Mouse (Mus musculus) midbrain, embryonic 10.5 days (tissue): ENCODE data around the gene Gng11. TPM values are rescaled to one million over a fixed set of nuclear protein-coding genes. Genes with fewer than 3 reads are reported as not detected.

Experiments
- DNase-seq: peaks from one replicate; pipeline ENCODE4 v3.0.0-alpha.2; 2017; ENCODE audit warnings: low spot score
- H3K27ac ChIP-seq: fragments of 300-500 bp; sonication (generic); replicated peaks from 2 replicates; pipeline ENCODE4 v1.5.1; 2016; ENCODE audit warnings: mild to moderate bottlenecking
- H3K27me3 ChIP-seq: fragments of 300-500 bp; sonication (generic); 2 replicates; pipeline ENCODE4 v1.6.1; 2016; ENCODE audit warnings: low read depth, mild to moderate bottlenecking; ENCODE audit not compliant: poor library complexity, severe bottlenecking
- H3K36me3 ChIP-seq: fragments of 300-500 bp; sonication (generic); 2 replicates; pipeline ENCODE4 v1.6.1; 2016; ENCODE audit warnings: mild to moderate bottlenecking, moderate library complexity
- H3K4me1 ChIP-seq: fragments of 300-500 bp; sonication (generic); 2 replicates; pipeline ENCODE4 v1.6.1; 2016
- H3K4me3 ChIP-seq: fragments of 300-500 bp; sonication (generic); 2 replicates; pipeline ENCODE4 v1.5.1; 2016; ENCODE audit warnings: mild to moderate bottlenecking, moderate library complexity
- H3K9me3 ChIP-seq: fragments of 300-500 bp; sonication (generic); replicated peaks from 2 replicates; pipeline ENCODE4 v1.6.1; 2016; ENCODE audit warnings: mild to moderate bottlenecking
- WGBS: fragments of 180-500 bp; shearing (Covaris S2); methylation state at CpG from one replicate; pipeline ENCODE4 v1.1.7; 2016; 5-methylcytosine and 5-hydroxymethylcytosine counted together
- polyA plus RNA-seq: library from polyadenylated mRNA; unstranded; fragments of >200 nt; fragmentation: Nextera tagmentation; extraction: Ambion mirVana; gene quantifications from 2 replicates; pipeline ENCODE4 v1.2.1, GENCODE M21; 2016

Gng11 gene
- polyA plus RNA-seq, 1 experiment from 2014 or later = 31.4 TPM

DNA sequence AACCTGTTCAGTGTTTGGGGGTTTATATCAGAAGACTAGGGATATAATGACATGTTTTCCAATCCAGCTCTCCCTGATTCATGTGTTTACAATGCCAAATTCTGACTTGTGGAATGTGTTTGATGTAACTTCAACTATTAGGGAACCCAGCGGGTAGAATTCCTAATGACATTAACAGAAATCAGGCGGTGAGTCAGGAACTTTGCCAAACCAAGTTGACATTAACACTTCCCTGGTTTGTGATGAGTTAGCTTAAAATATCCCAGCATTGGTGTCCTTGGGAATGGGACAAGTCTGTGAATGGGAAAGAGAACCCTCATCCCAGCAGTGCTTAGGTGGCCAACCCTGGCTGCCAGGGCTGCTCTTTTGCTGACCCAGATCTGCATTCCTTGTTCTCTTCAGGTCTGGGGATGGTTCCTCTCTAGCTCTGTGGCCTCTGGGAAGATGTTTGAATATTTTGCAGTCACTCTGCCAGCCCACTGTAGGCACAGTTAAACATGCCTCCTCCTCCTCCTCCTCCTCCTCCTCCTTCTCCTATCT, 4.9 kb downstream of the Gng11 start:
- H3K36me3 ChIP-seq = no peaks in the 10 kb centered on the region
- H3K4me3 ChIP-seq = no peak overlapping the region
- H3K9me3 ChIP-seq = no peaks in the 10 kb centered on the region
- H3K4me1 ChIP-seq = peaks cover 7% of the 10 kb centered on the region
- DNase-seq = no peak
- 87% methylated on average over 2 of the region's 2 CpGs for WGBS
- no peaks in the 10 kb centered on the region for H3K27me3 ChIP-seq
- no peak overlapping the region for H3K27ac ChIP-seq

DNA sequence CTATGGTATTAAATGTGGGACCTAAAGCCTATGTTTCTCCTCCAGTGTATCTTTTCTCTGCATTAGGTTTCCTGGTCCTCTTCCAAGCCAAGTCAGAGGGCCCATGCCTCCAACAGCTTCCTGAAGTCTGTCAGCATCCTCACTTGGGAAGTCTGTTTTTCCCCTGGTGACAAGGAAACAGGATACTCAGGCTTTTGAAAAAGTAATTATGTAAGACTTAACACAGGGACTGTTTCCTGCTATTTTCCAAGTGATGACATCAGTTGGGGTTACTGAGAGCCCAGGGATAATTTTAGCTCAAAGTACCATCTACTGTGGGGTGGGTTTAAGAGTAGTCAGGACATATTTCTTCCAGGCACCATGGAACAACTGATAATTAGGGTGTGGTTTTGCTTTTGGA, 5.8 kb downstream of the Gng11 start:
- Histone ChIP-seq H3K9me3 (no peaks in the 10 kb centered on the region), H3K36me3 (no peaks in the 10 kb centered on the region), H3K4me1 (no peaks in the 10 kb centered on the region), H3K27ac (no peak overlapping the region), H3K4me3 (no peak overlapping the region), H3K27me3 (no peaks in the 10 kb centered on the region)
- no peak for DNase-seq

- no peaks in the 10 kb centered on the region for H3K27me3 ChIP-seq
- 85% methylated on average over 1 of the region's 1 CpGs for WGBS
- no peaks in the 10 kb centered on the region for H3K36me3 ChIP-seq
- H3K4me3 ChIP-seq = no peak overlapping the region
- H3K9me3 ChIP-seq = no peaks in the 10 kb centered on the region
- H3K27ac ChIP-seq = no peak overlapping the region
- no peak for DNase-seq
- no peaks in the 10 kb centered on the region for H3K4me1 ChIP-seq
These were observed 18.9 kb downstream of the Gng11 start for GRCm38 (mm10) chr6:4022645-4023044.

DNA sequence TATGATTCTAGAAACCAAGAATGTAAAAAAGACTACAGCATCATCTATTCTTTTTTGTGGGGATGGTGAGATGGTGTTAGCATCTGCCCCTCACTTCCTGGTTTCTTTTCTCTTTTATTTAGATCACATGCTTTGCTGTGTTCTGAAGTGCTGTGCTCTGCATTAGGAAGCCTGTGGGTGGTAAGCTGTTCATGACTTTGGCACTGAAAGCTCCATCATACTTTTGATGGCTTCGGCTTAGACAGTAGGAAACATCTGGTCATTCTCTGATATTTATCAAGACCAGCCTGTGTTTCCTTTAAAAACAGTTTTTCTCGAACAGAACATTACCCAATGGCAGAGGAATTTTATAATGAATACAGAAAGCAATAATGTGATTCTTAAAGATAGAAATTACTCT, 22.7 kb downstream of the Gng11 start:
- no peak for DNase-seq
- no peaks in the 10 kb centered on the region for H3K27me3 ChIP-seq
- H3K36me3 ChIP-seq = no peaks in the 10 kb centered on the region
- no peak overlapping the region for H3K27ac ChIP-seq
- H3K9me3 ChIP-seq = no peaks in the 10 kb centered on the region
- H3K4me1 ChIP-seq = no peaks in the 10 kb centered on the region
- 80% methylated on average over 2 of the region's 2 CpGs for WGBS
- no peak overlapping the region for H3K4me3 ChIP-seq

DNA sequence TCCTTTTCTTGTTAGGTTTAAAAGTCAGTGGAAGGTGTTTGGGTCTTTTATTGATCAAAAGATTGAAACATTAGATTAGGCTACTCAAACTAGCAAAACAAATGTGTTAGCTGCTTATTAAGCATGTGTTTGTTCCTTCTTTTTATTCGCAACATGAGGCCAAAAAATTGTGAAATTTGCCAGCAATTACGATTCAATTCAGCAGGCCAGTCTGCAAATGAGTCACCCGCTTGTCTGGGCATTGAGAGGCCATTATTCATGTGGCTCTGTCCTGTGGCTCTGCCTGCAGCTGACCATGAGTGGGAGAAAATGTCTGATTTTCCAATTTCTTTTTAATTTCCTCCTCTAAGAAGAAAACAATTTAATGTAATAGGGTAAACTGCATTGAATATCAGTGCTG, 27.3 kb downstream of the Gng11 start:
- DNase-seq = no peak
- no peaks in the 10 kb centered on the region for H3K27me3 ChIP-seq
- no peaks in the 10 kb centered on the region for H3K9me3 ChIP-seq
- H3K36me3 ChIP-seq = no peaks in the 10 kb centered on the region
- no peak overlapping the region for H3K27ac ChIP-seq
- no peaks in the 10 kb centered on the region for H3K4me1 ChIP-seq
- H3K4me3 ChIP-seq = no peak overlapping the region
- 93% methylated on average over 3 of the region's 3 CpGs for WGBS

DNA sequence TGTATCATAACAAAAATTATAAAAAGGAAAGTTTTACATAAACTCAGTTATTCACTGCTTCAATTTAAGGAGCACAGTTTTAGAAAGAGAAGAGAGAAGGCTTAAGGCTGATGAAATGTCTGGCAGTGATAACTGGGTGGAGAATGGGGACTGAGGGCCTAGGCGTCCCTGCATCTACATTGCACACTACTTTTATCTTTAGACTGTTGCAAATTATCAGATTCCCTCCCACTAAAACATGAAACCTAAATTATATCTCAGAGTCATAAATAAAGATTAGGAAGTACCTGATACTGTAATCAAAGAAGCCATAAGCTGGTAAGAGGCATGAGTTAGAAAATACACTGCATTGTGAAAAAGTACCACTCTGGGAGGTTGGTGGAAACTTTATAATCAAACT, 38.1 kb downstream of the Gng11 start:
- no peak overlapping the region for H3K4me3 ChIP-seq
- H3K36me3 ChIP-seq = no peaks in the 10 kb centered on the region
- WGBS = 85% methylated on average over 1 of the region's 1 CpGs
- no peaks in the 10 kb centered on the region for H3K27me3 ChIP-seq
- H3K4me1 ChIP-seq = no peaks in the 10 kb centered on the region
- no peaks in the 10 kb centered on the region for H3K9me3 ChIP-seq
- no peak for DNase-seq
- H3K27ac ChIP-seq = no peak overlapping the region

- Histone ChIP-seq H3K4me1 (no peaks in the 10 kb centered on the region), H3K4me3 (no peak overlapping the region), H3K27ac (no peak overlapping the region), H3K27me3 (no peaks in the 10 kb centered on the region), H3K36me3 (no peaks in the 10 kb centered on the region), H3K9me3 (no peaks in the 10 kb centered on the region)
- WGBS = 89% methylated on average over 1 of the region's 1 CpGs
- no peak for DNase-seq
These were observed 43.5 kb downstream of the Gng11 start for GRCm38 (mm10) chr6:4047200-4047599.

GRCm38 (mm10) chr6:4052843-4053242, 49.1 kb downstream of the Gng11 start:
- no peak overlapping the region for H3K27ac ChIP-seq
- H3K27me3 ChIP-seq = no peaks in the 10 kb centered on the region
- H3K4me3 ChIP-seq = no peak overlapping the region
- H3K9me3 ChIP-seq = no peaks in the 10 kb centered on the region
- WGBS = 67% methylated on average over 1 of the region's 1 CpGs
- H3K36me3 ChIP-seq = no peaks in the 10 kb centered on the region
- H3K4me1 ChIP-seq = no peaks in the 10 kb centered on the region
- no peak for DNase-seq

- H3K36me3 ChIP-seq = no peaks in the 10 kb centered on the region
- H3K27me3 ChIP-seq = no peaks in the 10 kb centered on the region
- no peaks in the 10 kb centered on the region for H3K9me3 ChIP-seq
- H3K4me1 ChIP-seq = no peaks in the 10 kb centered on the region
- DNase-seq = no peak
- 91% methylated on average over 4 of the region's 4 CpGs for WGBS
- no peak overlapping the region for H3K4me3 ChIP-seq
- no peak overlapping the region for H3K27ac ChIP-seq
These were observed 50.7 kb downstream of the Gng11 start for GRCm38 (mm10) chr6:4054387-4054786.

Other genes with a start within 250 kb of the Gng11 start
- 0.22 and 0.29 TPM in 2 replicates for gene Calcr, start 239.2 kb upstream of the Gng11 start, polyA plus RNA-seq
- 0.56 and 0.60 TPM in 2 replicates for gene Tfpi2, start 15.0 kb upstream of the Gng11 start, polyA plus RNA-seq
- gene Gngt1, start 10.1 kb upstream of the Gng11 start, polyA plus RNA-seq = not detected in 2 replicates
- gene Bet1, start 83.1 kb downstream of the Gng11 start, polyA plus RNA-seq = 54.6 and 57.8 TPM in 2 replicates